Mouse (Mus musculus): ENCODE data around the gene Ralb. TPM values are rescaled to one million over a fixed set of nuclear protein-coding genes. Genes with fewer than 3 reads are reported as not detected.

Gene Ralb
- polyA plus RNA-seq, 1 experiment from 2014 or later, result 85.5 TPM

GRCm38 (mm10) chr1:119544611-119545155, 40.1 kb upstream of the Ralb start:
- Histone ChIP-seq H3K4me2 (ENCODE audit: low read depth, severe bottlenecking) (no peak overlapping the region), H3K4me1 (ENCODE audit: control insufficient read depth, insufficient read depth, low read length) (no peaks in the 10 kb centered on the region), H3K27me3 (ENCODE audit: control insufficient read depth, insufficient read depth, low read length) (no peaks in the 10 kb centered on the region), H3K36me3 (ENCODE audit: control insufficient read depth, insufficient read depth, low read length) (no peaks in the 10 kb centered on the region; the same call in 1 of the 2 replicates), H3K9ac (ENCODE audit: low read length) (no peak overlapping the region), H3K27ac (replicated peaks; ENCODE audit: low read depth, low read length) (no peak overlapping the region), H3K4me3 (ENCODE audit: low read depth, low read length) (no peak overlapping the region), H3K9me3 (ENCODE audit: control insufficient read depth, low read length) (no peaks in the 10 kb centered on the region)
- ATAC-seq (ENCODE audit: insufficient number of reproducible peaks, low FRiP score, low TSS enrichment, low read depth), result no peak
- 65% methylated on average over 5 of the region's 5 CpGs for WGBS
- peak; percentile 33 for DNase-seq (ENCODE audit: low spot score)

GRCm38 (mm10) chr1:119543316-119543715, 38.7 kb upstream of the Ralb start:
- H3K4me1 ChIP-seq (ENCODE audit: control insufficient read depth, insufficient read depth, low read length), result no peaks in the 10 kb centered on the region
- 95% methylated on average over 6 of the region's 6 CpGs for WGBS
- DNase-seq (ENCODE audit: low spot score) (no peak), ATAC-seq (ENCODE audit: insufficient number of reproducible peaks, low FRiP score, low TSS enrichment, low read depth) (no peak)
- no peak overlapping the region for H3K4me2 ChIP-seq (ENCODE audit: low read depth, severe bottlenecking)
- no peak overlapping the region for H3K27ac ChIP-seq (replicated peaks; ENCODE audit: low read depth, low read length)
- H3K36me3 ChIP-seq (ENCODE audit: control insufficient read depth, insufficient read depth, low read length), result no peaks in the 10 kb centered on the region; the same call in 1 of the 2 replicates
- H3K9ac ChIP-seq (ENCODE audit: low read length), result no peak overlapping the region
- no peaks in the 10 kb centered on the region for H3K9me3 ChIP-seq (ENCODE audit: control insufficient read depth, low read length)
- no peaks in the 10 kb centered on the region for H3K27me3 ChIP-seq (ENCODE audit: control insufficient read depth, insufficient read depth, low read length)
- no peak overlapping the region for H3K4me3 ChIP-seq (ENCODE audit: low read depth, low read length)

- ATAC-seq (ENCODE audit: insufficient number of reproducible peaks, low FRiP score, low TSS enrichment, low read depth) (0 out of 2 replicates have a peak, but pooled peaks have one; percentile 48), DNase-seq (ENCODE audit: low spot score) (no peak)
- Histone ChIP-seq H3K4me1 (ENCODE audit: control insufficient read depth, insufficient read depth, low read length) (no peaks in the 10 kb centered on the region), H3K9me3 (ENCODE audit: control insufficient read depth, low read length) (no peaks in the 10 kb centered on the region), H3K27ac (replicated peaks; ENCODE audit: low read depth, low read length) (no peak overlapping the region), H3K9ac (ENCODE audit: low read length) (no peak overlapping the region), H3K4me2 (ENCODE audit: low read depth, severe bottlenecking) (no peak overlapping the region), H3K4me3 (ENCODE audit: low read depth, low read length) (no peak overlapping the region), H3K27me3 (ENCODE audit: control insufficient read depth, insufficient read depth, low read length) (no peaks in the 10 kb centered on the region), H3K36me3 (ENCODE audit: control insufficient read depth, insufficient read depth, low read length) (no peaks in the 10 kb centered on the region; the same call in 1 of the 2 replicates)
- WGBS, result 79% methylated on average over 3 of the region's 3 CpGs
Measured at GRCm38 (mm10) chr1:119541570-119541969, 37.0 kb upstream of the Ralb start.

GRCm38 (mm10) chr1:119540836-119541557, 36.4 kb upstream of the Ralb start:
- WGBS, result 86% methylated on average over 9 of the region's 9 CpGs
- Histone ChIP-seq H3K36me3 (ENCODE audit: control insufficient read depth, insufficient read depth, low read length) (no peaks in the 10 kb centered on the region), H3K4me1 (ENCODE audit: control insufficient read depth, insufficient read depth, low read length) (no peaks in the 10 kb centered on the region), H3K27ac (replicated peaks; ENCODE audit: low read depth, low read length) (no peak overlapping the region), H3K4me3 (ENCODE audit: low read depth, low read length) (no peak overlapping the region), H3K27me3 (ENCODE audit: control insufficient read depth, insufficient read depth, low read length) (no peaks in the 10 kb centered on the region), H3K9ac (ENCODE audit: low read length) (no peak overlapping the region), H3K4me2 (ENCODE audit: low read depth, severe bottlenecking) (no peak overlapping the region), H3K9me3 (ENCODE audit: control insufficient read depth, low read length) (no peaks in the 10 kb centered on the region)
- ATAC-seq (ENCODE audit: insufficient number of reproducible peaks, low FRiP score, low TSS enrichment, low read depth), result peak; percentile 37; the same call in 1 of the 2 replicates
- DNase-seq (ENCODE audit: low spot score), result no peak

- no peak overlapping the region for H3K4me2 ChIP-seq (ENCODE audit: low read depth, severe bottlenecking)
- no peak overlapping the region for H3K9ac ChIP-seq (ENCODE audit: low read length)
- H3K4me1 ChIP-seq (ENCODE audit: control insufficient read depth, insufficient read depth, low read length), result no peaks in the 10 kb centered on the region
- H3K36me3 ChIP-seq (ENCODE audit: control insufficient read depth, insufficient read depth, low read length), result no peaks in the 10 kb centered on the region
- DNase-seq (ENCODE audit: low spot score) (no peak), ATAC-seq (ENCODE audit: insufficient number of reproducible peaks, low FRiP score, low TSS enrichment, low read depth) (no peak)
- H3K27me3 ChIP-seq (ENCODE audit: control insufficient read depth, insufficient read depth, low read length), result no peaks in the 10 kb centered on the region
- no peak overlapping the region for H3K4me3 ChIP-seq (ENCODE audit: low read depth, low read length)
- no peaks in the 10 kb centered on the region for H3K9me3 ChIP-seq (ENCODE audit: control insufficient read depth, low read length)
- no peak overlapping the region for H3K27ac ChIP-seq (replicated peaks; ENCODE audit: low read depth, low read length)
- 70% methylated on average over 2 of the region's 2 CpGs for WGBS
Measured at GRCm38 (mm10) chr1:119539252-119539651, 34.7 kb upstream of the Ralb start.

GRCm38 (mm10) chr1:119537651-119538050, 33.1 kb upstream of the Ralb start:
- Histone ChIP-seq H3K4me1 (ENCODE audit: control insufficient read depth, insufficient read depth, low read length) (no peaks in the 10 kb centered on the region), H3K27ac (replicated peaks; ENCODE audit: low read depth, low read length) (no peak overlapping the region), H3K9ac (ENCODE audit: low read length) (no peak overlapping the region), H3K27me3 (ENCODE audit: control insufficient read depth, insufficient read depth, low read length) (no peaks in the 10 kb centered on the region), H3K36me3 (ENCODE audit: control insufficient read depth, insufficient read depth, low read length) (no peaks in the 10 kb centered on the region), H3K4me2 (ENCODE audit: low read depth, severe bottlenecking) (no peak overlapping the region), H3K4me3 (ENCODE audit: low read depth, low read length) (no peak overlapping the region), H3K9me3 (ENCODE audit: control insufficient read depth, low read length) (no peaks in the 10 kb centered on the region)
- DNase-seq (ENCODE audit: low spot score) (no peak), ATAC-seq (ENCODE audit: insufficient number of reproducible peaks, low FRiP score, low TSS enrichment, low read depth) (no peak)
- 80% methylated on average over 6 of the region's 6 CpGs for WGBS

GRCm38 (mm10) chr1:119536122-119536521, 31.5 kb upstream of the Ralb start:
- ATAC-seq (ENCODE audit: insufficient number of reproducible peaks, low FRiP score, low TSS enrichment, low read depth), result no peak
- 86% methylated on average over 2 of the region's 2 CpGs for WGBS

GRCm38 (mm10) chr1:119534341-119534740, 29.7 kb upstream of the Ralb start:
- Histone ChIP-seq H3K27ac (replicated peaks; ENCODE audit: low read depth, low read length) (no peak overlapping the region), H3K36me3 (ENCODE audit: control insufficient read depth, insufficient read depth, low read length) (no peaks in the 10 kb centered on the region), H3K4me3 (ENCODE audit: low read depth, low read length) (no peak overlapping the region), H3K4me2 (ENCODE audit: low read depth, severe bottlenecking) (no peak overlapping the region), H3K9me3 (ENCODE audit: control insufficient read depth, low read length) (no peaks in the 10 kb centered on the region), H3K27me3 (ENCODE audit: control insufficient read depth, insufficient read depth, low read length) (no peaks in the 10 kb centered on the region), H3K4me1 (ENCODE audit: control insufficient read depth, insufficient read depth, low read length) (no peaks in the 10 kb centered on the region), H3K9ac (ENCODE audit: low read length) (no peak overlapping the region)
- ATAC-seq (ENCODE audit: insufficient number of reproducible peaks, low FRiP score, low TSS enrichment, low read depth) (no peak), DNase-seq (ENCODE audit: low spot score) (no peak)
- 95% methylated on average over 5 of the region's 5 CpGs for WGBS

More at GRCm38 (mm10) chr1:119536122-119536521, 31.5 kb upstream of the Ralb start:
- Histone ChIP-seq H3K4me1 (ENCODE audit: control insufficient read depth, insufficient read depth, low read length) (no peaks in the 10 kb centered on the region), H3K36me3 (ENCODE audit: control insufficient read depth, insufficient read depth, low read length) (no peaks in the 10 kb centered on the region), H3K27ac (replicated peaks; ENCODE audit: low read depth, low read length) (no peak overlapping the region), H3K9ac (ENCODE audit: low read length) (no peak overlapping the region), H3K9me3 (ENCODE audit: control insufficient read depth, low read length) (no peaks in the 10 kb centered on the region), H3K4me3 (ENCODE audit: low read depth, low read length) (no peak overlapping the region), H3K4me2 (ENCODE audit: low read depth, severe bottlenecking) (no peak overlapping the region), H3K27me3 (ENCODE audit: control insufficient read depth, insufficient read depth, low read length) (no peaks in the 10 kb centered on the region)
- no peak for DNase-seq (ENCODE audit: low spot score)

Data from limb, embryonic 11.5 days (tissue).